Mouse (Mus musculus): ENCODE measurements at regions not wholly inside any gene's neighbourhood (a gene's known extent, or its start where the extent isn't known, plus 50 kb on each side); places are given as distances from the start of the nearest gene placed in this dataset.

GRCm38 (mm10) chr6:95179993-95180392, 63.0 kb downstream of the Kbtbd8 start:
- no peak for DNase-seq

GRCm38 (mm10) chr6:95182238-95182637, 65.2 kb downstream of the Kbtbd8 start:
- DNase-seq: no peak

GRCm38 (mm10) chr6:95185074-95185931, 68.3 kb downstream of the Kbtbd8 start:
- DNase-seq: no peak

DNA sequence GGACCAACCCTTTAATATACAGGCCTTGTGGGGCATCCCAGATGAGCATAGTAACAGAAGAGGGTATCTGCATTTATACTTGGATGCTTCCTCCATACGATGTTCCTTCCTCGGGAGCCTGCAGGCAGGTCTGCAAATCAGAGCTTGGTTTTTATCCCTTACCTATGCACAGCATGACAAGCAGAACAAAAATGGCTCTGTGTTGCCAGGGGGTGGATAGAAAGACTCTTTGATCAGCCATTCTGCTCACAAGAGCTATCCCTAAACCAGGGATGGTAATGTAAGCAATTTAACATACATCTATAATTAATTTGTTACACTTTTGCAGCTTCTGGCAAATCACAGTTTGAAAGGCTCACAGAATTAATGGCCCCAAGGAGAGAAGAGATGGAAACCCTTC, 79.6 kb downstream of the Kbtbd8 start:
- DNase-seq: no peak

- no peak for DNase-seq
Observed at GRCm38 (mm10) chr6:95198611-95199010, 81.6 kb downstream of the Kbtbd8 start.

- DNase-seq: no peak
Observed at GRCm38 (mm10) chr6:95202291-95202790, 85.3 kb downstream of the Kbtbd8 start.

DNA sequence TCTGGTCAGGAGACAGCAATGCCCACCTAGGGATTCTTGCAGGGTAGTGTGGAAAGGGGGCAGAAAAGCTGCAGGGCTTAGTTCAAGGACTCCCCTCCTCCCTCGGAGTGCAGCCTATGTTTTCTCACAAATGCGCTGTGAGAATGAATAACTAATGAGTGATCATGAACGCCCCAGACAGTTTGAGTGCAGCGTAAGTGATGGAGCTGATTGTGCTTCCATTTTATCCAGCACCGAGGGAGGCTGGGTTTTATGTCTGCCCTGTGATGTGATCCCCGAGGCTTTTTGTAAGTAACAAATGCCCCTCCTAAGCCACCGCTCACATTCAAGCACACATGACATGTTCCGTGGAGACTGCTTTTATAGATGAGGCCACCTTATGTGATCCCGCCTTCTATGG, 85.9 kb downstream of the Kbtbd8 start:
- DNase-seq: no peak

DNA sequence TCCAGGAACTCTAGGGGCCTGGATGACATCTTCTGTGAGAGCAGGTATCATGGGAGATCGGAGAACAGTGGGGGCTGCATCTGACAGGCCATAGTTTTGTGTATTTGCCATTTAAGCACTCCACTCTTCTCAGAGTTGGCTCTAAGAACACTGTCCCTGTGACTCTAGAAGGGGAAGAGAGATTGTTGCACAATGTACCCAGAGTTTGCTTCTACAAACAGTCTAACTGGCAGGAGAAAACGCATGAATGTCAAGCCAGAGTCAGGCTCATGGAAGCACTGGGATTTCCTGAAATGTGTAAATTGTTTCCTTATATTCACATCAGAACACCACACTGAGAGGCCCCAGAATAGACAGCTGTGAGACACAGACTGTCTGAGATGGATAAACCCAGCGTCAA, 87.2 kb downstream of the Kbtbd8 start:
- no peak for DNase-seq

- DNase-seq: peak; percentile 46
Observed at GRCm38 (mm10) chr6:95207063-95207462, 90.0 kb downstream of the Kbtbd8 start.

DNA sequence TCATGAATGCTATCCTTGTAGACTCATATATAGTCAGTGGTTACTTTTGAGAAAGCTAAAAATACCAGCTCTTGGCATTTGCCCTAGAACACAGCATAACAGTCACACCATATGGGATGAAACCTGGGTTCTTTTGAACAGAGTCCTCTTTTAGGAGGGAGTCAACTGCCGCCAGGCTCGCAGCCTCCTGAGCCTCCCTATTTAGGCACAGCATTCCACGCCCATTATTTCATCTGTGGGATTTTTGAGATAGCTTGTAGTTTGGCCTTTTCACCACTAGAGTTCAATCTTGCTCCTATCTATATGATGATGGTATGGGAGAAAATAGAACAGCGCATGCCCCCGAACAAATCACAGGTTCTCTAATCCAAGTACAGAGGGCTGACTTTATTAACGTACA, 100.4 kb downstream of the Kbtbd8 start:
- DNase-seq: no peak

DNA sequence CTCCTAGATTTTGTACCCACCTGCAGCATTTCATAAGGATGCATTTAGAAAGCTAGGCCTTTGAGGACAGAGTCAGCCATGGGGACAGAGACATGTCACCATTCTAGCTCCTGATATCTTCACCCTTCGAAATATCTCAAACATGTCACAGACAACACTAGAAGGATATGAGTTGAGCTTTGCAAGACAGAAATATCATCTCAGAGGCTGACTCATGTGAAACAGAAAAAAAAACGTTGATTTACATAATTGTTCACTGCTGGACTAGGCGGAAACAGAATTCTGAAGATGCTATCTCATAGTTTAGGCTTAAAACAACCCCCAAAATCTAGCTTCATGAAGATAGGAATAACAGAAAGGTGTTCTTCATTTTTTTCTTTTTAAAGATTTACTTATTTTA, 101.8 kb downstream of the Kbtbd8 start:
- DNase-seq: no peak

DNA sequence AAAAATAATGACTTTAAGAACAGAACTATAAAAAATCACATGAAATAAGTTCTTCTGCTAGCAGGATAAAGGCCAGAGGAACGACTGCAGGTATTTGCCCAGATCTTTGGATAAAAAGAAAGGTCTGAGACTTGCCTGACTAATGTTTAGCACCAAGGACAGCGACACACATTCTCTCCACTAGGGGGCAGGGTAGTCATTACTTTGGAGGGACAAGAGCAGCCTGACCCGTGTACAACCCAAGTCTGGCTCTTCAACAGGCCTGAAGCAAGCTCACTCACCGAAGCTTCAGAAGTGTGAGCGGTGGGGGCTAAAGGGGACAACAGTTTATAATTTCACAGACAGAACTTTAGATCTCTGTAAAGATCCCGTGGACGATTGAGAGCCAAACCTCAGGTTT, 98.4 kb upstream of the Gm10234 start:
- DNase-seq: peak; percentile 84

- DNase-seq: no peak
Observed at GRCm38 (mm10) chr6:95229885-95230284, 92.0 kb upstream of the Gm10234 start.

DNA sequence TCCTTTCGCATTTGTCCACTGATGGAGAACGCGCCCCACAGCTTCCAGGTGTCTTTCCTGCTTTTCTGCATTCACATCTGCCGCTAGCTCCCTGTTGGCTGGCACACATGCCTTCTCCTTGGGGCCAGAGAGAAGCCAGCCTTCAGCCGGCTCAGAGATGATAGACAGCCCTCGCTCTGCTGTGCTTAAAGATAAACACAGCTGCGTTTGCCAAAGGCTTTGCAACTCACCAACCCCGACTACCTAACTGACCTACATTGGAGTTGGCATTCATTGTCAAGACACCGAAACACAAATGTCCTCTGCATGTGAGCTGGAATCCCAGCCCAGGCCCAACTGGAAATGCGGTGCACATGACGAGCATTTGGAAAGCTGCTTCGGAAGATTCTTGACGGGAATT, 87.2 kb upstream of the Gm10234 start:
- DNase-seq: no peak

- no peak for DNase-seq
Observed at GRCm38 (mm10) chr6:95243657-95244056, 78.3 kb upstream of the Gm10234 start.

GRCm38 (mm10) chr6:95244911-95245310, 77.0 kb upstream of the Gm10234 start:
- DNase-seq: no peak

- no peak for DNase-seq
Observed at GRCm38 (mm10) chr6:95256303-95256702, 65.6 kb upstream of the Gm10234 start.

DNA sequence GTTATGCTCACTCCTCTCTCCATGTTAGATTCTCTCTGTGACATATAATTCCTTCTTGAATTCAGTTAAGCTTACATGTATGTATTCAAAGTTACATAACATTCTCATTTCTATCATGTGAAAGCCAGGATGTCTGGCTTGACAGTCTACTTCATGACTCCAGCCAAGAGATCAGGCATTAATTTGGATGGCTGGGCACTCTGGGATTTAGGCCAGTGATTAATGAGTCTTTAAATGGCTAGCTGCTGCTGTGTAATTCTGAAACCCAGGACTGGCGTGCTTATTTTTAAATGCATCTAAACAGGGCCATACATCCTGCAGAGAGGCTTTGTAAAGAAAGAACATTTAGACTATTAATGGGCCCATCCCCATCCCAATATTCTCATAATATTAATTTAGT, 60.9 kb upstream of the Gm10234 start:
- DNase-seq: peak; percentile 2

GRCm38 (mm10) chr6:95264011-95264869, 57.7 kb upstream of the Gm10234 start:
- no peak for DNase-seq

DNA sequence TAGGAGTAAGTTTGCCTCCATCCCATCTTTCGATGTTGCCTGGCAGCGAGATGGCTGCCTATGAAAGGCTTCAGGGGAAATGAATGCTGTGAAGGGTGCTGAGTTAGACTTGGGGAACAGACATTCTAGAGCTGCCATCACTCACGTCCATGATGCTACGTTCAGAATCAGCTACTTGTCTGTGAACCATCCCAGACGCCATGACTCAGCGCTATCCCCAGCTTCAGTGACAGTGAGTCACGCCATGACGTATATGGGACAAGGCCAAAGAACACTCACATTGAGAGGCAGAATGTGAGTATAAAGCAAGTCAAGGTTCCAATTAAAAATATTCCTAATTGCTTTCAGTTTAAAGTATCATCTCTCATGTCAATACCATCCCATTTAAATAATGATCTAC, 52.4 kb upstream of the Gm10234 start:
- DNase-seq: no peak

Measured in kidney, adult 9 months (tissue).